Mouse (Mus musculus) 3134 (cell line): ENCODE measurements around the gene Pdik1l.

Source experiments
- DNase-seq: peaks from one replicate; pipeline ENCODE4 v3.0.0-alpha.2; 2011; ENCODE audit warnings: low spot score; ENCODE audit not compliant: insufficient read length; ENCODE audit errors: extremely low read depth

Gene Pdik1l

DNA sequence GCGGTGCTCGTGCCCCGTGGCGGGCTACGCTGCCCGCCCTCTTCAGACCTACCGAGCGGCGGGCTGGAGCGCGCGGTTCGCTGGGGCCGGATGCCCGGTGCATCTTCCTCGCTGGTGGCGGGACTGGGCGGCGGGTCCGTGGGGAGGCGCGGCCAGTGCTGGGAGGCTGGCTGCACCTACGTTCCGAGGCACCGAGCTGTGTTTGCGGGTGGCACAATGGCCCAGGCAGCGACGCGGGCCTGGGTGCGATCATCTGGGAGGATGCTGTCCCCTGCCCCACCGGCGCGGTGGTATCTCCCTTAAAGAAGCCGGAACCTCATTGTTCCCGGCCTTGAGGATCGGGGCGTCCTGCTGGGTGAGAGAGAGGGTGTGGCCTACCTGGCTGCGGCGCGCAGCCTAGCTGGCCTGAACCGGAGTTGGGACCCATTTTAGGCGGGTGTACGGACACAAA, at the start of gene Pdik1l:
Pdik1l (minus strand) TSS at position 321 of the 451 bp plus-strand sequence.
- peak; percentile 85 for DNase-seq

DNA sequence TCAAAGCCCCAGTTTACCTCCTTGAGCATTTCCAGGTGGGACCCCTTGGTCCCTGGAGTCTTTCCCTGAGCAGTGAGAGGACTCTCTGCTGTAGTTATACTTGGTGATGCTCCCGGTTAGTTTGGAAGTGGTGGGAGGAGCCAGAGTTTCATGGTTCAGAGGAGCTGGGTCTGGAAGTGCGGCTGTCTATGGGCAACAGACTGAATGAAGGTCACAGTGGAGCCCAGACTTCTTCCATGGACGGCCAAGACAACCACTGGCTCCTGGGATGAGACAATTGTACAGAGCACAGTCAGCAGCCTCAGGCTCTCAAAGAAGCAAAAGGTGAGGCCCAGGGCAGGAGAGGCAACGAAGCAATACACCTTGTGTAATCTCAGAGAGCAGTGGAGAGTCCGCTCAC, 42.6 kb upstream of the Pdik1l start:
- DNase-seq: no peak

DNA sequence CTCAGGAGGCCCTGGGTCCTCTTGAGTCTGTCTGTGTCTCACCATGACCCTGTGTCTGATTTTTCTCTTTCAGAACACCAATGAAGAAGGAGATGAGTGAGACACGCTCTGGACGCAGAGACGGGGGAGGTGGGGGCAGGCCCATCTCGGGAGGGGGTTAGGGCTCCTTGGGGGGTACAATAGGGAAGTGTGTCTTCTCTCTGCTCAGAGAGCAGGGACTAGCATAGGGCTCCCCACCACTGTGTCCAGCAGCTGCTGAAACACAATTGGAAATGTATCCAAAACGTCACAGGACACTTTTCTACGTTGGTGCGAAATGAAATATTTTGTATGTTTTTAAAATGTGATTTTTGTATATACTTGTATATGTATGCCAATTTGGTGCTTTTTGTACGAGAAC, 41.1 kb upstream of the Pdik1l start:
- DNase-seq: no peak

DNA sequence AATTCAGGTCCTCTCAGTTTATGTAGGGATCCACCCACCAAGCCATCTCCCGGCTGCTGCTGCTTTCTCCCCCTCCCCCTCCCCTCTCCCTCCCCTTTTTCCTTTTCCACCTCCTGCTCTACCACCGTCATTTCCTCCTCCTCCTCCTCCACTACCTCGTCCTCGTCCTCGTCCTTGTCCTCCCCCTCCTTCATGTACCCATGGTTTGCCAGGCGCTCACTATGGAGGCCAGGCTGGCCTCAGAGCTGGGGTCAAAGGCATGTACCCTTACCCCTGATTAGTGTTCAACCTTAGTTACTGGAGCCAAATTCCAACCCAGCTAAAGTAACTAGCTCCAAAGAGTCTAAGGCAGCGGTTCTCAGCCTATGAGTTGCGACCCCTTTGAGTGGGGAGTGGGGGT, 40.5 kb upstream of the Pdik1l start:
- DNase-seq: no peak

DNA sequence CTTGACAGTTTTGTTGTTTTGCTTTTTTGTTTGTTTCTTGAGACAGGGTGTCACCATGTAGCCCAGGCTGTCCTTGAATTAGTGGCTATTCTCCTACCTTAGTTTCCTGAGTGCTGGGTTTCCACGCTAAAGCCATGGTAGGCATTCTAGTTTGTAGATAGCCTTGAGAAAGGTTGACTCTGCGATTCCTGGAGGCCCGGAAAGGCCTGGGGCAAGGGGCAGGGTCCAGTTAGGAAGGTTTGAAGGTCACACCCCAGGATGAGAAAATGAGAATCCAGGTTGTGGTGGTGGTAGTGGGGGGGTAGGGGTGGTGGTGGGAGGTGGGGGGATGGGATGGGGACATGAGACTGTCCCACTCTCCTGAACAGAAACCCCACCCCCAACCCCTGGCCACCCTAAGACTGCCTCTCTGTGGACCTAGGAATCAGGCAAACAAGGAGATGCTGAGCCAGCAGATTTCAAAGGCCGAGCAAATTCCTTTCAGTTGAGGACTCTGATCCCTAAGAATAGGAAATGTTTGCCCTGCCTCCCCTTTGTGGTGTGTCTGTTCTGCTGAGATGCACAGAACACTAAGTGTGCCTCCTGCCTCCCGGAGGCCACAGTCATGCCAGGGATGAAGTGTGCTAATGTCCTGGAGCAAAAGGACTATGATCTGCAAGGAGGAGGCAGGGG, 39.3 kb upstream of the Pdik1l start:
- no peak for DNase-seq

DNA sequence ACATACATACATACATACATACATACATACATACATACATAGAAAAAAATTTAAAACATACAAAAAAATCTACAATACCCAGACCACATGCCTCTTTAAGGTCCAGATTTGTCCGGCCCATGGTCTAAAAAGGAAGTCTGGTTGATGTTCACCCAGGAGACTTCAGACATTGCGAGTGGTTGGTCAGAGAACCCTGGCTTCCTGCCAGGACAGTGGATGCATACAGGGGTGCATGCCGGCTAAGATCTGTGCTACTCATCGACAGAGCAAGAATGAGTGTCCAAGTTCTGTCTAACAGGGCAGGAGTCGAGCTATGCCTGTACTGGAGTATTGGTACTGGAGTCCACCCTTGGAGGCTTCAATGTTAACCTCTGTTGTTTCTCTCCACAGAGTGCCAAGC, 37.0 kb upstream of the Pdik1l start:
- no peak for DNase-seq

DNA sequence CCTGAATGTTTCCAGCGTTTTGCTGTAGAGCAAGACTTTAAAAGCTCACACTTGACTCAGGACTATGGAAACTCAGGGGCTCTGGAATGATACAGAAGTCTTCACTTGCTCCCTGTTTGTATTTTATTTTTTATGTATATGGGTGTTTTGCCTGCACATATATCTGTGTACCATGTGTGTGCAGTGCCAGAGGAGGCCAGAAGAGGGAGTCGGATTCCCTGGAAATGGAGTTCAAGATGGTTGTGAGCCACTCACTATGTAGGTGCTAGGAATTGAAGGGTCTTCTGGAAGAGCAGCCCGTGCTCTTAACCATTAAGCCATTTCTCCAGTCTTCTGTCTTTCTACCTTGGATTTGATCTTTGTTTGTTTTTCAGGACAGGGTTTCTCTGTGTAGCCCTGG, 33.8 kb upstream of the Pdik1l start:
- DNase-seq: no peak

DNA sequence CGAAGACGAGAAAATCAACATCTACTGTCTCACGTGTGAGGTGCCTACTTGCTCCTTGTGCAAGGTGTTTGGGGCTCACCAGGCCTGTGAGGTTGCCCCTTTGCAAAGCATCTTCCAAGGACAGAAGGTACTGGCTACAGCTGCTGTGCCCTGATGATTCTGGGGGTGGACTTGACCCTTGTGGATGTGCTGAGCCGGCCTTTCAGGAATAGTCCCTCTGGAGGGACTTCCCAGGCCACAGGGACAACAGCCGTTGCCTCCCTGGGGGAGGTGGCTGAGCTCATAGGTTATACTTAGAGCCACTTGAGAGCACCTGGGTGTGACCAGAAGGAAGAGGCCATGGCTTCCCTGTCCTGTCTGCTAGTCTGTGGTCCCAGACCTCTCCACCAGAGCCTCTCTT, 32.0 kb upstream of the Pdik1l start:
- DNase-seq: no peak

DNA sequence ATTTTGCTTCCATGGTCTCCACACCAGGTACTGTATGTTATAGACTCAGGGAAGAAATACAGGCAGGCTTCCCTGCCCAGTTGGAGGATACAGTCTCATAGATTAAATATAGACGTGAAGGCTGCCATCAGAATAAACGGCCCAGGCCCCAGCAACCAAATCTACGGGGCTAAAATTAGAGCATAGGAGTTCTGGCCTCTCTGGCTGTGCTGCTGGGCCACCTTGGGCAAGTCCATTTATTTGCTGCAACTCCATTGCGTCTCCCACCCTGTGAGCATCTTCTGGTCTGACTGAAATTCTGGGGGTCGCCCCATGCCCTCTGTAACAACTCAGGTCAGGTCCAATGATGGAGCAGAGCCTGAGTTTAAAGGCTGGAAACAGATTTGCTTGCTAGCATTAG, 31.4 kb upstream of the Pdik1l start:
- DNase-seq: no peak

DNA sequence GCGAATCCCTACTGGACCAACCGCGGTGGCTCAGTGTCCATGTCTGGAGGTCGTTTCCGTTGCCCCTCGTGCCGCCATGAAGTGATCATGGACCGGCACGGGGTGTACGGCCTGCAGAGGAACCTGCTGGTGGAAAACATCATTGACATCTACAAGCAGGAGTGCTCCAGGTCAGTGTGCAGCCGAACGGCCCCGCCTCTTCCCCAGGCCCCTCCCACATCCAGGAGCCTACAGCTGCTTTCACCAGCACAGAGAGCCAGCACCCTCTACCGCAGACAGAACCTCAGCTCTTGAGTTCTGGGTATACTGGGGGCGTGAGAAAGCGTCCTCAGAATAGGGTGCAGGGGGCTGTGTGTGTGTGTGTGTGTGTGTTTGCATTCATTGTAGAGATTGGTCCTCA, 28.7 kb upstream of the Pdik1l start:
- no peak for DNase-seq

DNA sequence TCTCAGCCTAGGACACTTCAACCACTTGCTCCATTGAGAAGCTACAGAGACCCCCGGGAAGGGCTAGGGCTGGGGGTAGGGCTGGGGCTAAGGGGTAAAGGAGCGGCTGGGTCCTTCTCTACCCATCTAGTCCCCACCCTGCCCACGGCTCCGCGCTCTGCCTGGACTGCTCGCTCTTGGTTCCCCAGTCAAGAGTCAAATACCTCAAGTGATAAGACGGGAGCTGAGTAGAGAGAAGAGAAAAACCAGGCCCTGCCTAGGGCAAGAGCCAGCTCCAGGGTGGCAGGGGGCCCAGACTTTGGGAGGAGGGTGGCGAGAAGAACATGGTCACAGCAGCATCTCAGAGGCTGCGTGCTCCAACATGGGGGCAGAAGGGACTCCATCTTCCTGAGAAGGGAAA, 27.8 kb upstream of the Pdik1l start:
- no peak for DNase-seq

DNA sequence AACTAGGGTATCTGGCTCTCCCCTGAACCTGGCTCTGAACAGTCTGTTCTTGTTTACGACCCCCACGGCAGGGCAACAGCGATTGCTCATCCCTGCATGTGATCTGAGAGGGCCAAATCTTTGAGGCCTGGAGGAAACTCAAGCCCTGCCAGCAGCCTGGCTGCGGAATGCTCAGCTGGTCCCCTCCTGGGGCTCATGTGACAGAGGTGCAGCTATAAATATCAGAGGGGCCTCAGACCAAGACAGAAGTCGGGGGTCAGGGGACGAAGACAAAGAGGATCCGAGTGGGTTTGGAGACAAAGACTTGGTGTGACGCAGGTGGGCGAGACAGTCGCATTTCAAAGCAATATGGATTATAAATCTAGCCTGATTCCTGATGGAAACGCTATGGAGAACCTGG, 27.2 kb upstream of the Pdik1l start, which contains the start of gene Trim63:
Trim63 (plus strand) TSS at position 245 of the 400 bp plus-strand sequence.
- DNase-seq: no peak

DNA sequence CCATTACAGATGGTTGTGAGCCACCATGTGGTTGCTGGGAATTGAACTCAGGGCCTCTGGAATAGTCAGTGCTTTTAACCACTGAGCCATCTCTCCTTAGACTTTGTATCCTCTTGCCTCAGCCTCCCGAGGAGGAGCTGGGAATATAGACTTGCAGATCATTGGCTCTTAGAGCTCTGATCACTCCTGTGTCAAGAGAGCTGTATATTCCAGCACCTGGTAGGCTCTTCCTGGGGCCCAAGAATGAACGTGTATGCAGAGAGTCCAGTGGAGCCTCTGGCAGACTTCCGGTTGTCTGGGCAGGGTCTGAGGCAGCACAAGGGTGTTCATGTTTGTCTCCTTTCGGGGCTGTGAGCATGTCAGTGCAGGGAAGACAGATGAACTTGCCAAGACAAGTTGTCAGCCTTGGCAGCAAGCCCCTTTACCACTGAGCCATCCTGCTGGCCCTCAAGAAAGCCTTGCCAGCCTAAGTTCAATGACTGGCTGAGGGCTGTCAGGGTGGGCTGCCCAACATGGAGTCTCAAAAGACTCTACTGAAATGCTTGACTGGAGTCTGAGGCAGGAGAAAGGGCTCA, 26.5 kb upstream of the Pdik1l start:
- no peak for DNase-seq

DNA sequence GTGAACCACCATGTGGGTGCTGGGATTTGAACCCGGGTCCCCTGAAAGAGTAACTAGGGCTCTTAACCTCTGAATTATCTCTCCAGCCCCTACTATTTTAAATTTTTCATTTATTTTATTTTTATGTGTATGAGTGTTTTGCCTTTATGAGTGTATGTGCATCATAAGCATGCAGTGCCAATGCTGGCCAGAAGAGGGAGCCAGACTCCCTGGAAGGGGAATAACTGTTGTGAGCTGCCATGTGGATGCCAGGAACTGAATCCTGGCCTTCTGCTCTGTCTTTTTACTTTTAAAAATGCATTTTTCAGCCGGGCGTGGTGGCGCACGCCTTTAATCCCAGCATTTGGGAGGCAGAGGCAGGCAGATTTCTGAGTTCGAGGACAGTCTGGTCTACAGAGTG, 25.2 kb upstream of the Pdik1l start:
- DNase-seq: no peak

DNA sequence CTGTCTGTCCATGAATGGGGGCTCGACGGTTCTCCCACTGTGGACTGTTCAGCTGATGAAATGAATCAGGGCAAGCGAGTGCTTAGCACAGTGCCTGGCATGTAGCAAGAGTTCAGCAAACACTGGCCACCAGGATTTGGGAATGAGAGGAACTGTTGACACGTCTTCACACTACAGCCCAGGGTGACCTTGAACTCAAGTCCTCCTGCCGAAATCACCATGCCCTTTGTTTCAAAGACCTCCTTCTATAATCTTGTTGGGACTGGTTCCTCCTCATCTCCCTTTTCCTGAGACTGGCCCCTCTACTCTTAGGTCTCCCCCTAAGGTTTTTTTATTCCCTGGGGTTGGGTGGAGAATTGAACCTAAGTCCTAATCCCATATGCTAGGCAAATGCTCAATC, 24.6 kb upstream of the Pdik1l start:
- DNase-seq: no peak

DNA sequence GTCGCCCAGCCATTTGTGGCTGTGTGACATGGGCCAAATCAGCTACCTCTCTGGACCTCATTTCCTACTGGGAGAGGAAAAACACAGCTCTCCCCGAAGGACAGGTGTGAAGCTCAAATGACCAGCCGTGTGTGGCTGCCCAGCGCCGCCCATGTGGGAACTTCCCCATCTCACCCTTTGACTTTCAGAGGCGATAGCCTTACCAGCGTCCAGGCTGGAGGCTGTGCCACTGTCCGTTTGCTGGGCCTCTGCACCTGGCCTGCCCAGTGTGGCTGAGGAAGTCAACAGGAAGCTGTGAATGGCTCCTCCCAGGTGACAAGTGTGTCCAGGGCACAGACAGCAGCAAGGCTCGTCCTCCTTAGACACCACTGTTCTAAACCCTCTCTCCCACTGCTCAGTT, 24.1 kb upstream of the Pdik1l start:
- DNase-seq: no peak

DNA sequence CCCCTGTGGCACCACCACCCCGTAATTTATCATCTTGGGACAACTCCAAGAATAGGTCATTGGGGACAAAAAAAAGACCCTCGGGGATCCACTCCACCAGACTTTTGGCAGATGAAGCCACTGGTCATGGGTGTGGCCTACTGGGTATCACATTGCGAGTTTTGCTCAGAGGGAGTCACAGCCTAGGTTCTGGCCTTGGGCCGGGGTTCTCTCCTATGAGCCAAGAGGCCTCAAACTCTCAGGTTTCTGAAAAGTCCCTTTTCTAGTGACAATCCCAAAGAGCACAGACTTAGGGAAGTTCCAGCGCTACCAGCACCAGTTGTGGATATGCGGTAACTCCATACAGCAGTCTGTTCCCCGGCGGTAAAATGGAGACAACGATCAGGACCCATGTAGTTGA, 23.0 kb upstream of the Pdik1l start:
- no peak for DNase-seq

DNA sequence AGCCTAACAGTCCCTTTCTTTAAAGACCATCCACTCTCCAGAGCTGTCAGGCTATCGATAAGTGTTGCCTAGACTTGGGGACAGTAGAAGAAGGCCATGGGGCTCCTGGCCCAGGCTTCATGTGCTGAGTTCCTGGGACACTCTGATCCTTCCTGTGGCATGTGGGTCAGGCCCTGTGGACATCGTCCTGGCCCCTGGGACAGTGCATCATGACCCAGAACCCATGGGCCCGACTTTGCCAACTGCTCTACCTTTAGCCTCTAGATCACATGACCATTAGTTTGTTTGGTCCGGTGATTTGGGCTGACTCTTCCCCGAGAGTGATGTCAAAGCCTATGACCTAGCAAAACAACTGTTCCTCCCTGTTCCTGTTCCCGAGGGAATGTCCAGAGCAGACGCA, 22.4 kb upstream of the Pdik1l start:
- no peak for DNase-seq

DNA sequence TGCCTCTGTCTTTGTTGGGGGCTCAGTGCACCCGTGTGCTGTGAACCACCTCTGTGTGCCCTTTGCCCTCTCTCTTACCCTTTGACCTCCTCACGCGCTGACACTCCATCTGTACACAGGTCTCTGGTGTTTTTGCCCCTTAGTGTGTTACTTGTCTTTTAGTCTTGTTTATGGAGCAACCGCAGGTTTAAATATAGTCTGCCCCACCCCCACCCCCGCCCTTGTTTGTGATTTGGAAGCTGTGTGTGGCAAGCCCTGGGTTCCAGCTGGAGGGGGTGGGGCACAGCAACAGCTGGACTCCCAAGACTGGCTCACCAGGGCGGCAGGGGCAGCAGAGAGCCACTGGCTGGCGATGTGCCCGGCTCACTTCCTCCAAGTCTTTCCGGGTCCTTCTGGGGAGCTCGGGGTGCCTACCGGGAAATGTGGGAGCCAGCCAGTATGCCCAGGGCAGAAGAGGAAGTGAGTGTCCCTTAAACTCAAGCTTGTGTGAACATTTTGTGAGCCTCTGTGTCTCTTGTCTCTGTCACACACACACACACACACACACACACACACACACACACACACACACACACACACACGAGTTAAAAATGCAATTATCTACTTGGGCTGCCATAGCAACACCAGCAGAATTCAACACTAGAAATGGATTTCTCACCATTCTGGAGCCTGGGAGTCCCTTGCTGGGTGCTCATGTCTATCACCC, 19.8 kb upstream of the Pdik1l start:
- peak; percentile 53 for DNase-seq

DNA sequence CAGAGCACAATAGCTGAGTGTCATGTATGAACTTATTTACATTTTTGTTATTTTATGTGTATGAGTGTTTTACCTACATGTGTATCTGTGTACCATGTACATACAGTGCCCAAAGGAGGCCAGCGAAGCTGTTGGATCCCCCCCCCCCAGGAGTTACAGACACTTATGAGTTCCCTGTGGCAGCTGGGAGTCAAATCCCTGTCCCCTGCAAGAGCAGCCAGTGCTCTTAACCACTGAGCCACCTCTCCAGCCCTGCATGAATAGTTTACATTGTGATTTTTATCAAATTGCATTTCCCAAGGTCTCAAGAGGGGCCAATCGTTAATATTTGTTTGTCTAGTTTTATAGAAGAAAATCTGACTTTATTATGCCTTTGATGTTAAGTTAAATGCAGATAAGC, 19.3 kb upstream of the Pdik1l start:
- DNase-seq: no peak

DNA sequence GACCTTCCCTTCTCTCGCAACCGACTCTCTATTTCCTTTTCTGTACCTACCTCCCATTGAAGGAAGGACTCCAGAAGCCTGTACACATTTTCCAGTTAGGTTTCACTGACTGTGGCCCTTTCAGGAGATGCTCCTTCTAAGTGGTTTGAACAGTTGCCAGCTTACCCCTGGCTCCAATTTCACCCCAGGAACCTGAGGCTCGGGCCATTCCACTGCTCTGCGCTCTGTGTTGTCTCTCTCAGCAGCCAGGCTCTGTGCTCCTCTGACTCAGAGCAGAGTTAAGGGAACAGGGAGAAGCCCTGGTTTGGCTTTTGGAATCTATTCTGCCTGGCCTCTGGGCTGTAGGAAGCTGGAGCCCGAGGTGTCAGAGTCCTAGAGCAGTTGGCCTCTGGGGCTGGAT, 14.4 kb upstream of the Pdik1l start:
- DNase-seq: no peak

DNA sequence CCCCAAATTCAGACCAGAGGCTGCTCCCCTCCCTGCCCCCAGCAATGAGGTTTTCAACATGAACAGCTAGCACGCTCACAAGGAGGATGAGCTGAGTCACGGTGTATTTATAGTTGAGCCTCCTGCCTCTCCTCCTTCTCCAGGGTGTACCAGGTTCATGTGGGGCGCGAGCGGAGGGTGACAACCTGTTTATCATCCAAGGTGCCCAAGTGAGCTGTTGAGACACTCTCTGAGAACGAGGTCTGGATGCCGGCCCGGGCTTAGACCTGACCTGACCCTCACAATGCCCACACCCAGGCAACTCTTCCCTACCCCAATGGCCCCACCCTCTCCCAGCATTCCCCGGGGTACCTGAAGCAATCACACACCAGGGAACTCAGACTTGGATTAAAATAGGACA, 12.6 kb upstream of the Pdik1l start:
- DNase-seq: no peak
